ENCODE assay signal across 11 mouse cellular contexts in the genomic region with DNA sequence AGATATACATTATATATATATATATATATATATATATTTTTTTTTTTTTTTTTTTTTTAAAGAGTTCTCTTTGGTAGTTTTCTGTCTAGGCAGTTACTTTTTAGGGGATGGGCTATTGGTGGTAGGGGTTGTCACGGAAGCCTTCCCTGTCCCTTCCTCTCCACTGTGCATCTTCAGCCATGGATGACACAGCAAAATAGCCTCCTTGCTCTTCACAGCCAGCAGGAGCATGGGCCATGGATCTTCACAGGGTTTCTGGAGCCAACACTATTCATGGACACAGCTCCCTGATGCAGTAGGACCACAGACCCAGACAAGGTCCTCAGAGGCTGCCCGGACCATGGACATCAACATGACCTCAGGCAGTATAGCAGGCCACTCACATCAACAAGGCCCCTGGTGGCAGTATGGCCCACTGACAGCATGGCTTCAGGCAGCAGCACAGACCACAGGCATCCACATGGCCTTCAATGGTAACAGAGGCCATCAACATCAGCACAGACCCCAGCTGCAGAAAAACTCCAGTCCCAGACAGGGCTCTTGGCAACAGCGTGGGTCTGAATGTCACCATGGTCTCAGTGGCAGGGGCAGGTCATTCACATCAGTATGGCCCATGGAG. TPM values are rescaled to one million over a fixed set of nuclear protein-coding genes. Genes with fewer than 3 reads are reported as not detected.
A peak's percentile ranks its signal among the peaks of the same experiment; 100 is the strongest.
DNase-seq lines count a peak whose midpoint lies in the region; ATAC-seq lines count a peak whose summit lies in the region.
"Had no signal": no experiment of that assay in that cellular context is flagged by ENCODE, and none has a peak within 500 bp of the region (broad histone marks: within the 10 kb centered on the region; RNA-seq: fewer than 3 reads in every experiment).

No protein-coding gene starts in this region.

- H3K9ac ChIP-seq in heart, embryonic 15.5 days = no peak overlapping the region
- no peak overlapping the region for H3K9ac ChIP-seq in liver, embryonic 13.5 days

- H3K36me3 ChIP-seq in heart, embryonic 15.5 days = no peaks in the 10 kb centered on the region
- H3K36me3 ChIP-seq in liver, embryonic 13.5 days = no peaks in the 10 kb centered on the region
- H3K36me3 ChIP-seq: forebrain, embryonic 12.5 days had no signal

- ATAC-seq in heart, embryonic 15.5 days (replicated peaks; ENCODE audit: insufficient number of reproducible peaks, insufficient read depth, low FRiP score, low read depth) = no peak
- peak; percentile 53 for ATAC-seq in liver, embryonic 13.5 days (ENCODE audit: low read depth)

- peaks cover 4% of the 10 kb centered on the region; the same call in 1 of the 2 replicates for H3K4me1 ChIP-seq in heart, embryonic 15.5 days (replicated peaks)
- peaks cover 30% of the 10 kb centered on the region for H3K4me1 ChIP-seq in liver, embryonic 13.5 days (replicated peaks)

- no peak overlapping the region for H3K4me3 ChIP-seq in heart, embryonic 15.5 days
- H3K4me3 ChIP-seq in liver, embryonic 13.5 days (replicated peaks) = peak overlapping the region; percentile 66; the same call in 1 of the 2 replicates

- WGBS in heart, embryonic 15.5 days = 91% methylated on average over 3 of the region's 3 CpGs
- 73% methylated on average over 3 of the region's 3 CpGs for WGBS in liver, embryonic 13.5 days (ENCODE audit: insufficient replicate concordance)

- no peak for DNase-seq in heart, adult 11 months
- DNase-seq in spleen, adult 12 weeks (ENCODE audit: low spot score) = peak; percentile 15
- DNase-seq in spleen, adult 18-20 months = no peak
- DNase-seq in liver, embryonic 13.5 days = no peak
- DNase-seq in thymus, postnatal 0 days (ENCODE audit: low spot score) = no peak
- DNase-seq in right cerebral cortex, postnatal 14 days = no peak
- no peak for DNase-seq in cerebellum, postnatal 10 days
- DNase-seq: lung, postnatal 4 days; thymus, adult 18-20 months had no signal

- peak overlapping the region; percentile 92 for H3K4me2 ChIP-seq in heart, embryonic 15.5 days
- H3K4me2 ChIP-seq in liver, embryonic 13.5 days = peak overlapping the region; percentile 94

- peaks cover 4% of the 10 kb centered on the region for H3K27me3 ChIP-seq in heart, embryonic 15.5 days
- H3K27me3 ChIP-seq in liver, embryonic 13.5 days = no peaks in the 10 kb centered on the region

- no peaks in the 10 kb centered on the region for H3K9me3 ChIP-seq in heart, embryonic 15.5 days (replicated peaks)
- H3K9me3 ChIP-seq in liver, embryonic 13.5 days (replicated peaks) = no peaks in the 10 kb centered on the region
- H3K9me3 ChIP-seq: forebrain, embryonic 12.5 days had no signal

- H3K27ac ChIP-seq in heart, embryonic 15.5 days = no peak overlapping the region
- H3K27ac ChIP-seq in liver, embryonic 13.5 days = peak overlapping the region; percentile 50
- H3K27ac ChIP-seq: forebrain, embryonic 12.5 days had no signal

RNA-seq across cellular contexts. Expression of a gene that starts 8.8 kb away (rescaled TPM):
- 25.3 and 35.4 TPM in 2 replicates for polyA plus RNA-seq in heart, embryonic 15.5 days (2015; fragmentation: Nextera tagmentation; extraction: Ambion mirVana)
- 85.4 and 92.0 TPM in 2 replicates for polyA plus RNA-seq in liver, embryonic 13.5 days (2015; fragmentation: Nextera tagmentation; extraction: Ambion mirVana)
- polyA plus RNA-seq in thymus, postnatal 0 days (2015; fragmentation: Nextera tagmentation; extraction: Ambion mirVana) = 66.9 and 68.6 TPM in 2 replicates

RNA-seq across cellular contexts. Expression of a gene that starts 32.8 kb away (rescaled TPM):
- polyA plus RNA-seq in heart, embryonic 15.5 days (2015; fragmentation: Nextera tagmentation; extraction: Ambion mirVana) = 77.2 and 81.9 TPM in 2 replicates
- polyA plus RNA-seq in liver, embryonic 13.5 days (2015; fragmentation: Nextera tagmentation; extraction: Ambion mirVana) = 69.9 and 84.5 TPM in 2 replicates
- 91.4 and 98.8 TPM in 2 replicates for polyA plus RNA-seq in thymus, postnatal 0 days (2015; fragmentation: Nextera tagmentation; extraction: Ambion mirVana)

RNA-seq across cellular contexts. Expression of a gene that starts 52.6 kb away (rescaled TPM):
- 145 and 154 TPM in 2 replicates for polyA plus RNA-seq in heart, embryonic 15.5 days (2015; fragmentation: Nextera tagmentation; extraction: Ambion mirVana)
- polyA plus RNA-seq in liver, embryonic 13.5 days (2015; fragmentation: Nextera tagmentation; extraction: Ambion mirVana) = 337 and 409 TPM in 2 replicates
- 36.5 and 40.7 TPM in 2 replicates for polyA plus RNA-seq in thymus, postnatal 0 days (2015; fragmentation: Nextera tagmentation; extraction: Ambion mirVana)

RNA-seq across cellular contexts. Expression of a gene that starts 55.9 kb away (rescaled TPM):
- polyA plus RNA-seq in heart, embryonic 15.5 days (2015; fragmentation: Nextera tagmentation; extraction: Ambion mirVana) = 42.3 and 57.7 TPM in 2 replicates
- 67.1 and 82.5 TPM in 2 replicates for polyA plus RNA-seq in liver, embryonic 13.5 days (2015; fragmentation: Nextera tagmentation; extraction: Ambion mirVana)
- 165 and 193 TPM in 2 replicates for polyA plus RNA-seq in thymus, postnatal 0 days (2015; fragmentation: Nextera tagmentation; extraction: Ambion mirVana)
